Comparison of ENCODE assay signal across 25 mouse cellular contexts in the genomic region with DNA sequence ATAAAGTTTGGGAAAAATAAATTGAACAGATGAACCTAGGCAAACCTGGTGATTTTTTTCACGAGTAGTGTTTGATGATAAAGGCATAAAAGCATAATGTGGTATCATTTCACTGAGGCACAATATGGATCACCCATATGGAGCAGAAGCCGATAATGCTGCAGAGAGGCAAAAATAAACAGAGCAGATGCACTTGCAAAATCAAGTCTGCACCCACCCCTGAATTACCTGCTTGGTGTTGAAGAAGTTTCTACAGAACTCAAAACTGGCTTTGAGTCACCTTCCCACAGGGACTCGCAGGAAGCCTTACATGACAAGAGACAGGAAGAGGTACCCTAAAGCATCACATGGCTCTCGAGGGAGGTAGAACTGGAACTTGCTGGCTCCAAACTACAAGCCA.
DNase-seq lines count a peak whose midpoint lies in the region; ATAC-seq and TF ChIP-seq lines count a peak whose summit lies in the region.
"Had no signal": no experiment of that assay in that cellular context is flagged by ENCODE, and none has a peak within 500 bp of the region (broad histone marks: within the 10 kb centered on the region; RNA-seq: fewer than 3 reads in every experiment).

No protein-coding gene starts in this region.

- H3K27ac ChIP-seq in forebrain, postnatal 0 days (ENCODE audit: low read depth, low read length): no peak overlapping the region
- no peak overlapping the region for H3K27ac ChIP-seq in forebrain, embryonic 12.5 days
- H3K27ac ChIP-seq: gastrocnemius, adult 2 months; heart, embryonic 13.5 days; hindbrain, embryonic 15.5 days; liver, embryonic 12.5 days had no signal

- WGBS in forebrain, postnatal 0 days: 63% methylated on average over 4 of the region's 4 CpGs
- WGBS in forebrain, embryonic 12.5 days: 89% methylated on average over 4 of the region's 4 CpGs

- DNase-seq in forebrain, postnatal 0 days: peak; percentile 75
- peak; percentile 42 to 60 for DNase-seq in layer of hippocampus, adult 8-10 months (ENCODE audit: low spot score in 2 of 2)
- no peak for DNase-seq in layer of hippocampus, postnatal 25 days (ENCODE audit: extremely low spot score in 1 of 2, low spot score in 1 of 2)
- DNase-seq in right cerebral cortex, adult 18-20 months: peak; percentile 40
- no peak for DNase-seq in right cerebral cortex, postnatal 4 days
- DNase-seq in telencephalon, adult 2 months (ENCODE audit: low read depth, low spot score): peak; percentile 86
- DNase-seq in thymus, postnatal 10 days (ENCODE audit: low spot score in 2 of 2): no peak
- DNase-seq: adrenal gland, postnatal 25 days; cerebellum, adult 8-10 months; cerebellum, postnatal 36 days; gastrocnemius, adult 2 months; gastrocnemius, postnatal 36 days; heart, postnatal 10 days; kidney, adult 11 months; kidney, postnatal 14 days; liver, postnatal 0 days; lung, postnatal 36 days; thymus, postnatal 14 days had no signal

- H3K27me3 ChIP-seq in forebrain, postnatal 0 days (ENCODE audit: insufficient read depth, low read length): no peaks in the 10 kb centered on the region
- H3K27me3 ChIP-seq in forebrain, embryonic 12.5 days: no peaks in the 10 kb centered on the region
- H3K27me3 ChIP-seq: heart, embryonic 13.5 days; hindbrain, embryonic 15.5 days; liver, embryonic 12.5 days had no signal

- peak; percentile 73 for ATAC-seq in forebrain, postnatal 0 days
- no peak for ATAC-seq in forebrain, embryonic 12.5 days (ENCODE audit: low FRiP score)
- ATAC-seq: inflammation-experienced regulatory T-cells, adult 6 months; liver, embryonic 12.5 days; liver, postnatal 0 days; midbrain, embryonic 16.5 days had no signal

- H3K4me1 ChIP-seq in forebrain, postnatal 0 days (ENCODE audit: insufficient read depth): 0 out of 2 replicates have a peak, but pooled peaks cover 3% of the 10 kb centered on the region
- no peaks in the 10 kb centered on the region for H3K4me1 ChIP-seq in forebrain, embryonic 12.5 days
- H3K4me1 ChIP-seq: heart, embryonic 13.5 days; hindbrain, embryonic 15.5 days; liver, embryonic 12.5 days had no signal

- no peak overlapping the region for H3K4me3 ChIP-seq in forebrain, postnatal 0 days (ENCODE audit: low read depth, low read length)
- no peak overlapping the region for H3K4me3 ChIP-seq in forebrain, embryonic 12.5 days (replicated peaks)
- H3K4me3 ChIP-seq: gastrocnemius, adult 2 months; heart, embryonic 13.5 days; hindbrain, embryonic 15.5 days; liver, embryonic 12.5 days had no signal

- H3K36me3 ChIP-seq in forebrain, postnatal 0 days (ENCODE audit: insufficient read depth): no peaks in the 10 kb centered on the region
- no peaks in the 10 kb centered on the region for H3K36me3 ChIP-seq in forebrain, embryonic 12.5 days (replicated peaks)
- H3K36me3 ChIP-seq: heart, embryonic 13.5 days; hindbrain, embryonic 15.5 days; liver, embryonic 12.5 days had no signal

- no peak for TF ChIP-seq CTCF in forebrain, postnatal 0 days (IDR thresholded peaks at IDR 0.05; ENCODE audit: low read depth)

- H3K4me2 ChIP-seq in forebrain, postnatal 0 days (ENCODE audit: low read depth): no peak overlapping the region
- H3K4me2 ChIP-seq in forebrain, embryonic 12.5 days: no peak overlapping the region
- H3K4me2 ChIP-seq: heart, embryonic 13.5 days; hindbrain, embryonic 15.5 days; liver, embryonic 12.5 days; midbrain, embryonic 11.5 days had no signal

- H3K9ac ChIP-seq in forebrain, postnatal 0 days: no peak overlapping the region
- no peak overlapping the region for H3K9ac ChIP-seq in forebrain, embryonic 12.5 days
- H3K9ac ChIP-seq: heart, embryonic 13.5 days; hindbrain, embryonic 15.5 days; liver, embryonic 12.5 days; liver, postnatal 0 days had no signal

- H3K9me3 ChIP-seq in forebrain, postnatal 0 days (ENCODE audit: low read length): no peaks in the 10 kb centered on the region
- no peaks in the 10 kb centered on the region for H3K9me3 ChIP-seq in forebrain, embryonic 12.5 days
- H3K9me3 ChIP-seq: heart, embryonic 13.5 days; hindbrain, embryonic 15.5 days; liver, embryonic 12.5 days had no signal

Comparison
In these comparisons a context has a peak if more than half of its experiments do, and no peak if none do; other contexts are left out.
1. DNase-seq: peak in forebrain, postnatal 0 days (single experiment), layer of hippocampus, adult 8-10 months (2 of 2), right cerebral cortex, adult 18-20 months (single experiment) and telencephalon, adult 2 months (single experiment); none in layer of hippocampus, postnatal 25 days (0 of 2), right cerebral cortex, postnatal 4 days (single experiment) and thymus, postnatal 10 days (0 of 2).